Mouse (Mus musculus): Measurements from ENCODE around the gene Homez. TPM values are rescaled to one million over a fixed set of nuclear protein-coding genes. Genes with fewer than 3 reads are reported as not detected.

Gene Homez
- polyA plus RNA-seq, 1 experiment from 2014 or later: 8.2 TPM

GRCm38 (mm10) chr14:54866268-54866667 is 4.5 kb downstream of the Homez start:
- H3K4me3 ChIP-seq (ENCODE audit: control insufficient read depth in 1 of 2, insufficient read depth in 1 of 2, low read depth in 1 of 2, low read length in 2 of 2): no peak overlapping the region
- no peak overlapping the region for H3K4me2 ChIP-seq (ENCODE audit: low read length)
- peaks cover 2 to 5% of the 10 kb centered on the region in 2 experiments; a peak in 2 of 4 replicates for H3K4me1 ChIP-seq (ENCODE audit: control insufficient read depth in 2 of 2, insufficient read depth in 2 of 2, low read length in 2 of 2)
- no peaks in the 10 kb centered on the region for H3K9me3 ChIP-seq (ENCODE audit: control insufficient read depth, low read length)
- no peak overlapping the region for H3K9ac ChIP-seq (ENCODE audit: low read length)
- H3K36me3 ChIP-seq (ENCODE audit: control insufficient read depth, insufficient read depth, low read length): no peaks in the 10 kb centered on the region
- ATAC-seq (ENCODE audit: insufficient number of reproducible peaks, insufficient read depth, low FRiP score, low read depth): no peak
- H3K27me3 ChIP-seq (ENCODE audit: control insufficient read depth, insufficient read depth, low read length): no peaks in the 10 kb centered on the region
- no peak overlapping the region for H3K27ac ChIP-seq (replicated peaks in 1 of 2; ENCODE audit: control insufficient read depth in 1 of 2, insufficient read depth in 1 of 2, low read depth in 2 of 2, low read length in 2 of 2)
- WGBS: 45% methylated on average over 3 of the region's 3 CpGs

- Histone ChIP-seq H3K4me2 (ENCODE audit: low read length) (no peak overlapping the region), H3K36me3 (ENCODE audit: control insufficient read depth, insufficient read depth, low read length) (no peaks in the 10 kb centered on the region), H3K9ac (ENCODE audit: low read length) (no peak overlapping the region), H3K4me3 (ENCODE audit: control insufficient read depth in 1 of 2, insufficient read depth in 1 of 2, low read depth in 1 of 2, low read length in 2 of 2) (no peak overlapping the region), H3K9me3 (ENCODE audit: control insufficient read depth, low read length) (no peaks in the 10 kb centered on the region), H3K27ac (replicated peaks in 1 of 2; ENCODE audit: control insufficient read depth in 1 of 2, insufficient read depth in 1 of 2, low read depth in 2 of 2, low read length in 2 of 2) (no peak overlapping the region), H3K27me3 (ENCODE audit: control insufficient read depth, insufficient read depth, low read length) (no peaks in the 10 kb centered on the region), H3K4me1 (ENCODE audit: control insufficient read depth in 2 of 2, insufficient read depth in 2 of 2, low read length in 2 of 2) (peaks cover 2 to 5% of the 10 kb centered on the region in 2 experiments; a peak in 2 of 4 replicates)
- WGBS: 66% methylated on average over 5 of the region's 5 CpGs
- ATAC-seq (ENCODE audit: insufficient number of reproducible peaks, insufficient read depth, low FRiP score, low read depth): no peak
These were observed 5.1 kb downstream of the Homez start for GRCm38 (mm10) chr14:54865626-54866025.

GRCm38 (mm10) chr14:54864313-54865036 is 6.3 kb downstream of the Homez start:
- Histone ChIP-seq H3K4me3 (ENCODE audit: control insufficient read depth in 1 of 2, insufficient read depth in 1 of 2, low read depth in 1 of 2, low read length in 2 of 2) (peak overlapping the region; percentile 92 to 97), H3K27ac (replicated peaks in 1 of 2; ENCODE audit: control insufficient read depth in 1 of 2, insufficient read depth in 1 of 2, low read depth in 2 of 2, low read length in 2 of 2) (peak overlapping the region; percentile 34 to 62), H3K27me3 (ENCODE audit: control insufficient read depth, insufficient read depth, low read length) (no peaks in the 10 kb centered on the region), H3K4me2 (ENCODE audit: low read length) (peak overlapping the region; percentile 78), H3K9ac (ENCODE audit: low read length) (peak overlapping the region; percentile 95), H3K4me1 (ENCODE audit: control insufficient read depth in 2 of 2, insufficient read depth in 2 of 2, low read length in 2 of 2) (peaks cover 2 to 5% of the 10 kb centered on the region in 2 experiments; a peak in 2 of 4 replicates), H3K9me3 (ENCODE audit: control insufficient read depth, low read length) (no peaks in the 10 kb centered on the region), H3K36me3 (ENCODE audit: control insufficient read depth, insufficient read depth, low read length) (no peaks in the 10 kb centered on the region)
- no peak for ATAC-seq (ENCODE audit: insufficient number of reproducible peaks, insufficient read depth, low FRiP score, low read depth)
- WGBS: 14% methylated on average over 21 of the region's 21 CpGs

- Histone ChIP-seq H3K9ac (ENCODE audit: low read length) (peak overlapping the region; percentile 95), H3K9me3 (ENCODE audit: control insufficient read depth, low read length) (no peaks in the 10 kb centered on the region), H3K4me1 (ENCODE audit: control insufficient read depth in 2 of 2, insufficient read depth in 2 of 2, low read length in 2 of 2) (peaks cover 2 to 5% of the 10 kb centered on the region in 2 experiments; a peak in 2 of 4 replicates), H3K4me3 (ENCODE audit: control insufficient read depth in 1 of 2, insufficient read depth in 1 of 2, low read depth in 1 of 2, low read length in 2 of 2) (peak overlapping the region; percentile 92 to 97), H3K27me3 (ENCODE audit: control insufficient read depth, insufficient read depth, low read length) (no peaks in the 10 kb centered on the region), H3K4me2 (ENCODE audit: low read length) (peak overlapping the region; percentile 78), H3K27ac (replicated peaks in 1 of 2; ENCODE audit: control insufficient read depth in 1 of 2, insufficient read depth in 1 of 2, low read depth in 2 of 2, low read length in 2 of 2) (peak overlapping the region; percentile 62 to 64), H3K36me3 (ENCODE audit: control insufficient read depth, insufficient read depth, low read length) (no peaks in the 10 kb centered on the region)
- peak; percentile 99 for ATAC-seq (ENCODE audit: insufficient number of reproducible peaks, insufficient read depth, low FRiP score, low read depth)
- under 1% methylated on average over 56 of the region's 56 CpGs for WGBS
These were observed 7.1 kb downstream of the Homez start for GRCm38 (mm10) chr14:54863501-54864312.

- Histone ChIP-seq H3K9me3 (ENCODE audit: control insufficient read depth, low read length) (no peaks in the 10 kb centered on the region), H3K27me3 (ENCODE audit: control insufficient read depth, insufficient read depth, low read length) (no peaks in the 10 kb centered on the region), H3K4me3 (ENCODE audit: control insufficient read depth in 1 of 2, insufficient read depth in 1 of 2, low read depth in 1 of 2, low read length in 2 of 2) (no peak overlapping the region), H3K36me3 (ENCODE audit: control insufficient read depth, insufficient read depth, low read length) (peaks cover 24% of the 10 kb centered on the region), H3K9ac (ENCODE audit: low read length) (no peak overlapping the region), H3K4me1 (ENCODE audit: control insufficient read depth in 2 of 2, insufficient read depth in 2 of 2, low read length in 2 of 2) (peaks cover 2 to 5% of the 10 kb centered on the region in 2 experiments; a peak in 2 of 4 replicates), H3K27ac (replicated peaks in 1 of 2; ENCODE audit: control insufficient read depth in 1 of 2, insufficient read depth in 1 of 2, low read depth in 2 of 2, low read length in 2 of 2) (no peak overlapping the region), H3K4me2 (ENCODE audit: low read length) (no peak overlapping the region)
- 45% methylated on average over 2 of the region's 2 CpGs for WGBS
- no peak for ATAC-seq (ENCODE audit: insufficient number of reproducible peaks, insufficient read depth, low FRiP score, low read depth)
These were observed 10.2 kb downstream of the Homez start for GRCm38 (mm10) chr14:54860511-54860910.

- Histone ChIP-seq H3K4me2 (ENCODE audit: low read length) (no peak overlapping the region), H3K9ac (ENCODE audit: low read length) (no peak overlapping the region), H3K36me3 (ENCODE audit: control insufficient read depth, insufficient read depth, low read length) (peaks cover 32% of the 10 kb centered on the region), H3K4me1 (ENCODE audit: control insufficient read depth in 2 of 2, insufficient read depth in 2 of 2, low read length in 2 of 2) (no peaks in the 10 kb centered on the region), H3K27me3 (ENCODE audit: control insufficient read depth, insufficient read depth, low read length) (no peaks in the 10 kb centered on the region), H3K4me3 (ENCODE audit: control insufficient read depth in 1 of 2, insufficient read depth in 1 of 2, low read depth in 1 of 2, low read length in 2 of 2) (no peak overlapping the region), H3K27ac (replicated peaks in 1 of 2; ENCODE audit: control insufficient read depth in 1 of 2, insufficient read depth in 1 of 2, low read depth in 2 of 2, low read length in 2 of 2) (no peak overlapping the region), H3K9me3 (ENCODE audit: control insufficient read depth, low read length) (no peaks in the 10 kb centered on the region)
- WGBS: 85% methylated on average over 9 of the region's 9 CpGs
- ATAC-seq (ENCODE audit: insufficient number of reproducible peaks, insufficient read depth, low FRiP score, low read depth): no peak
These were observed 12.9 kb downstream of the Homez start for GRCm38 (mm10) chr14:54857891-54858290.

GRCm38 (mm10) chr14:54856703-54857102 is 14.1 kb downstream of the Homez start:
- no peak overlapping the region for H3K4me3 ChIP-seq (ENCODE audit: control insufficient read depth in 1 of 2, insufficient read depth in 1 of 2, low read depth in 1 of 2, low read length in 2 of 2)
- ATAC-seq (ENCODE audit: insufficient number of reproducible peaks, insufficient read depth, low FRiP score, low read depth): no peak
- peaks cover 32% of the 10 kb centered on the region for H3K36me3 ChIP-seq (ENCODE audit: control insufficient read depth, insufficient read depth, low read length)
- no peak overlapping the region for H3K4me2 ChIP-seq (ENCODE audit: low read length)
- H3K9me3 ChIP-seq (ENCODE audit: control insufficient read depth, low read length): no peaks in the 10 kb centered on the region
- 76% methylated on average over 7 of the region's 7 CpGs for WGBS
- no peaks in the 10 kb centered on the region for H3K27me3 ChIP-seq (ENCODE audit: control insufficient read depth, insufficient read depth, low read length)
- H3K4me1 ChIP-seq (ENCODE audit: control insufficient read depth in 2 of 2, insufficient read depth in 2 of 2, low read length in 2 of 2): no peaks in the 10 kb centered on the region
- no peak overlapping the region for H3K9ac ChIP-seq (ENCODE audit: low read length)
- no peak overlapping the region for H3K27ac ChIP-seq (replicated peaks in 1 of 2; ENCODE audit: control insufficient read depth in 1 of 2, insufficient read depth in 1 of 2, low read depth in 2 of 2, low read length in 2 of 2)

All from heart, embryonic 14.5 days (tissue).